Mouse (Mus musculus): ENCODE results near the gene Cox4i1.

DNA sequence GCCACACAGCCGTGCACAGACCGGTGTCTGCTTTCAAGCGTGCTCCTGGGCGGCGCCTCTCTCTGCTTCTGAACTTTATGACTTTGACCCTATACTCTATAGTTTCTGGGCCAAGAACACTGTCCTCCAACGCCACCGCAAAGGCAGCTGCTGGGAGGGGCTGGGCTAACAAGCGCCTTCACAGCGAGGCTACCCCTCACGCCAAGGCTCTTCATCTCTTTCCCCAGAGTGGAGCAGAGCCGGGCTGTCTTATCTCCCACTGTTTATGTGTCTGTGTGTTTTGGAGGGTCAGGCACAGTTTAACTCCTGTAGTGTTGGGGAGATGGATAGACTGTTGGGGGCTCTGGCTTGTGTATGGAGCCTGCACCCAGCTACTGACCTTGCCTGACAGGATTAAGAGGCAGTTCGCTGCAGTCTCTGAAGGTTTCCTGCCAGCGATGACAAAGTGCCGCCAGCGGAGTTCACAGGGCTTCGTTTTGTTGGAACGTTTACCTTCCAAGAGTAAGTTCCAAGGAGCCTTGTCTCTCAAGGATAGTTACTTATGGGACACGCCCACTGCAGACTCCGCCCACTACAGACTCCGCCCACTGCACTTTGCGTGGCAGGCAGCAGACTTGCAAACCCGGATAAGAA, 26.0 kb downstream of the Cox4i1 start:
- TF ChIP-seq CTCF (IDR thresholded peaks at IDR 0.05; ENCODE audit: borderline replicate concordance, insufficient read depth, low read depth, low read length) = no peak
- TF ChIP-seq POLR2A (IDR thresholded peaks at IDR 0.05; ENCODE audit: borderline replicate concordance, insufficient read depth, low read length) = no peak
